Mouse (Mus musculus) G1E (cell line): ENCODE measurements at regions not wholly inside any gene's neighbourhood (a gene's known extent, or its start where the extent isn't known, plus 50 kb on each side); places are given as distances from the start of the nearest gene placed in this dataset.

Source experiments
- CTCF ChIP-seq: IDR thresholded peaks from 2 replicates; pipeline ENCODE4 v1.5.1; 2012; ENCODE audit warnings: low read depth, low read length, inconsistent platforms, mixed read lengths
- GATA2 ChIP-seq: IDR thresholded peaks from 2 replicates; pipeline ENCODE4 v1.6.1; 2012; ENCODE audit warnings: low read depth, low read length, inconsistent platforms, borderline replicate concordance
- TAL1 ChIP-seq: conservative IDR thresholded peaks from 2 replicates; pipeline ENCODE4 v1.6.1; 2012; ENCODE audit warnings: low read depth, low read length, inconsistent platforms, mixed read lengths

DNA sequence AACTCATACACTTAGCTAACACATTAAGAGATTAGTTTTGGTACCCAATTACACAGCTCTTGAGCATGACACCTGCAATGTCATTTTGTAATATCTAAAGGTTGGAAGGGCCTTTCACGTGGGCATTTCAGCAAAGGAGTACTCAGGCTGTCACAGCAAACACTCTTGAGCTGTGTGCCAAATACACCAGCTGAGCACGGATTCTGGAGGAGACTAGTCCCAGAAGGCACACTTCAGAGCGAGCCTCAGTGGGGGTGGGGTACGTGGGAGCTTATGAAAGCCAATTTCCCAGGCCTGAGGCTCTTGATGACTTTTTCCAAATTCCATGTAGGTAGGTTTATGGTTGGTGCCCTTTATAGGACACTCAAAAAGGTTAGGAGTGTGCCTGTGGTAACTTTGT is 218.1 kb downstream of the Rybp start:
- TF ChIP-seq CTCF (no peak), GATA2 (no peak), TAL1 (no peak)
